9 mouse cellular contexts compared by ENCODE assay signal in genomic region chr5:90661436-90661835, GRCm38 (mm10). TPM values are rescaled to one million over a fixed set of nuclear protein-coding genes. Genes with fewer than 3 reads are reported as not detected.
DNase-seq lines count a peak whose midpoint lies in the region; ATAC-seq lines count a peak whose summit lies in the region.
"Had no signal": no experiment of that assay in that cellular context is flagged by ENCODE, and none has a peak within 500 bp of the region (broad histone marks: within the 10 kb centered on the region; RNA-seq: fewer than 3 reads in every experiment).

No protein-coding gene starts in this region.

- H3K36me3 ChIP-seq in hindbrain, embryonic 11.5 days (ENCODE audit: control insufficient read depth, insufficient read depth, low read length), result no peaks in the 10 kb centered on the region
- H3K36me3 ChIP-seq in midbrain, embryonic 12.5 days, result no peaks in the 10 kb centered on the region
- H3K36me3 ChIP-seq: embryonic facial prominence, embryonic 15.5 days had no signal

- H3K4me2 ChIP-seq in hindbrain, embryonic 11.5 days (replicated peaks; ENCODE audit: low read depth, low read length), result no peak overlapping the region
- no peak overlapping the region for H3K4me2 ChIP-seq in midbrain, embryonic 12.5 days (replicated peaks)
- H3K4me2 ChIP-seq: embryonic facial prominence, embryonic 15.5 days had no signal

- WGBS in hindbrain, embryonic 11.5 days, result 27% methylated on average over 9 of the region's 9 CpGs
- 22% methylated on average over 9 of the region's 9 CpGs for WGBS in midbrain, embryonic 12.5 days

- H3K9ac ChIP-seq in hindbrain, embryonic 11.5 days (ENCODE audit: low read depth, low read length), result no peak overlapping the region
- no peak overlapping the region for H3K9ac ChIP-seq in midbrain, embryonic 12.5 days (replicated peaks)
- H3K9ac ChIP-seq: embryonic facial prominence, embryonic 15.5 days had no signal

- no peaks in the 10 kb centered on the region for H3K27me3 ChIP-seq in hindbrain, embryonic 11.5 days (ENCODE audit: control insufficient read depth, insufficient read depth, low read length)
- no peaks in the 10 kb centered on the region for H3K27me3 ChIP-seq in midbrain, embryonic 12.5 days

- peak; percentile 36; the same call in 1 of the 2 replicates for ATAC-seq in hindbrain, embryonic 11.5 days (ENCODE audit: low FRiP score)
- peak; percentile 48 for ATAC-seq in midbrain, embryonic 12.5 days (ENCODE audit: low FRiP score, low read depth)

- H3K27ac ChIP-seq in hindbrain, embryonic 11.5 days (ENCODE audit: low read depth, low read length), result no peak overlapping the region
- H3K27ac ChIP-seq in midbrain, embryonic 12.5 days (replicated peaks), result no peak overlapping the region
- H3K27ac ChIP-seq: embryonic facial prominence, embryonic 15.5 days had no signal

- no peaks in the 10 kb centered on the region for H3K9me3 ChIP-seq in hindbrain, embryonic 11.5 days (ENCODE audit: control insufficient read depth, low read length)
- H3K9me3 ChIP-seq in midbrain, embryonic 12.5 days, result no peaks in the 10 kb centered on the region
- H3K9me3 ChIP-seq: embryonic facial prominence, embryonic 15.5 days had no signal

- H3K4me3 ChIP-seq in hindbrain, embryonic 11.5 days (ENCODE audit: low read depth, low read length), result no peak overlapping the region
- H3K4me3 ChIP-seq in midbrain, embryonic 12.5 days, result no peak overlapping the region
- H3K4me3 ChIP-seq: embryonic facial prominence, embryonic 15.5 days had no signal

- peak; percentile 53 to 58 for DNase-seq in right cerebral cortex, adult 2 months (ENCODE audit: low spot score in 2 of 2)
- no peak for DNase-seq in right cerebral cortex, postnatal 36 days (ENCODE audit: low spot score in 2 of 2)
- peak; percentile 58 for DNase-seq in R1 (ENCODE audit: low read depth, low spot score)
- DNase-seq in embryo, embryonic 9.5 days (ENCODE audit: extremely low spot score), result peak; percentile 53
- peak; percentile 73 for DNase-seq in hindbrain, embryonic 11.5 days (ENCODE audit: low spot score)
- peak; percentile 21 to 38 for DNase-seq in layer of hippocampus, postnatal 25 days (ENCODE audit: extremely low spot score in 1 of 2, low spot score in 1 of 2)
- no peak for DNase-seq in urinary bladder, adult 18-20 months (ENCODE audit: low spot score in 2 of 2)

- no peaks in the 10 kb centered on the region for H3K4me1 ChIP-seq in hindbrain, embryonic 11.5 days (replicated peaks; ENCODE audit: control insufficient read depth, insufficient read depth, low read length)
- no peaks in the 10 kb centered on the region for H3K4me1 ChIP-seq in midbrain, embryonic 12.5 days

RNA-seq across cellular contexts. Expression of gene Rassf6, which starts 21.0 kb away (rescaled TPM):
- polyA plus RNA-seq in hindbrain, embryonic 11.5 days (2014; fragmentation: Nextera tagmentation; extraction: Ambion mirVana), result 0.29 and 1.2 TPM in 2 replicates
- total RNA-seq in layer of hippocampus, postnatal 25 days (2021), result 1 to 10 TPM in 1 of 2 experiments, under 1 TPM in 1; 0.42 to 1.0 TPM
- 0.29 and 0.63 TPM in 2 replicates for polyA plus RNA-seq in midbrain, embryonic 12.5 days (2016; fragmentation: Nextera tagmentation; extraction: Ambion mirVana)

Comparison
In these comparisons a context has a peak if more than half of its experiments do, and no peak if none do; other contexts are left out.
1. DNase-seq: peak in right cerebral cortex, adult 2 months (2 of 2), R1 (single experiment), embryo, embryonic 9.5 days (single experiment), hindbrain, embryonic 11.5 days (single experiment) and layer of hippocampus, postnatal 25 days (2 of 2); none in right cerebral cortex, postnatal 36 days (0 of 2) and urinary bladder, adult 18-20 months (0 of 2).